Mouse (Mus musculus) layer of hippocampus, adult 2 months (tissue): ENCODE data around the gene Ggt1. TPM values are rescaled to one million over a fixed set of nuclear protein-coding genes. Genes with fewer than 3 reads are reported as not detected.

Experiments used
- DNase-seq, 2 experiments: peaks; one replicate each; pipeline ENCODE4 v3.0.0; 2022; ENCODE audit warnings: low spot score in 2 of 2
- H3K27ac ChIP-seq: fragments of 200-600 bp; 2 replicates; pipeline ENCODE4 v1.8.1; 2022
- H3K4me3 ChIP-seq: fragments of 200-600 bp; 2 replicates; pipeline ENCODE4 v1.8.1; 2022; ENCODE audit warnings: mild to moderate bottlenecking
- CTCF ChIP-seq: fragments of 200-600 bp; conservative IDR thresholded peaks from 2 replicates; pipeline ENCODE4 v1.8.1; 2022; ENCODE audit warnings: antibody characterized with exemption, mild to moderate bottlenecking, moderate library complexity
- total RNA-seq, 2 experiments: library from RNA; stranded (reverse); gene quantifications; 2 replicates each; pipeline ENCODE4 v1.2.3; 2021

The Ggt1 gene
- total RNA-seq, 2 experiments from 2014 or later: 2.7 to 4.5 TPM

DNA sequence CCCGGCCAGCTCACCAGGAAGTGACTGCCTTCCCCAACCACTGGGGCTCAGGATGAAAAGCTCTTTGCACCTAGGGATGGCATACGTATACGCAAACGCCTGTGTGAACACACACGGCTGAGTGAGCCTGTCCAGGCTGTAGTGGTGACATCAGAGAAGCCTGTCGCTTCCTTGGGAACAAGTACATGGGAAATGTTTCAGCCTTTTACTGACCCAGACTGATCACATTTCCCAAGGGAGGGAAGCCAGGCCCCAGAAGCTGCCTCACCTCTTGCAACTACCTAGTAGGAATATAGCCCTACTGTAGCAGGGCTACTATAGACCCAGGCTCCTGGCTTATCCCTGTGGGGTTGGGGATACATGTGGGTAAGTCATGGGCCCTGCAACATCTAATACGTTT lies 31.2 kb downstream of the Ggt1 start:
- no peak overlapping the region for H3K27ac ChIP-seq
- no peak for TF ChIP-seq CTCF
- no peak overlapping the region for H3K4me3 ChIP-seq
- DNase-seq: no peak

DNA sequence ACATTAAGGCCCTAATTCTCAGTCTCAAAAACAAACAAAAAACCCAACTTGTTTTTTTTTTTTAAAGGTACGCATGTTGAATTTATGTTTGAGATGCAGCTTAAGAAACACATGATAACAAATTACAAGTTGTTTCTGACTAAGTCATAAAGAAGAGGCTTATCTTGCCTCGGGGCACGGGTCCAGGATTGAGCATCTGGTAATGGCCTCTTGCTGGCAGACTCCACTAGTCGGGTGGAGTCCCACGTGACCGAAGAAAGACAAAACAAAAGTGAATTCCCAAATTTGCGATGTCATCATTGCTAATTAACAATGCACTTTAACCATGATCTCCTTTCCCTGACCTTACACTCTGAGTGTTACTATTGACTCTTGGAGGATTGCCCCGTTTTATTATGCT lies 34.6 kb downstream of the Ggt1 start:
- H3K4me3 ChIP-seq: no peak overlapping the region
- H3K27ac ChIP-seq: no peak overlapping the region
- TF ChIP-seq CTCF: no peak
- no peak for DNase-seq

DNA sequence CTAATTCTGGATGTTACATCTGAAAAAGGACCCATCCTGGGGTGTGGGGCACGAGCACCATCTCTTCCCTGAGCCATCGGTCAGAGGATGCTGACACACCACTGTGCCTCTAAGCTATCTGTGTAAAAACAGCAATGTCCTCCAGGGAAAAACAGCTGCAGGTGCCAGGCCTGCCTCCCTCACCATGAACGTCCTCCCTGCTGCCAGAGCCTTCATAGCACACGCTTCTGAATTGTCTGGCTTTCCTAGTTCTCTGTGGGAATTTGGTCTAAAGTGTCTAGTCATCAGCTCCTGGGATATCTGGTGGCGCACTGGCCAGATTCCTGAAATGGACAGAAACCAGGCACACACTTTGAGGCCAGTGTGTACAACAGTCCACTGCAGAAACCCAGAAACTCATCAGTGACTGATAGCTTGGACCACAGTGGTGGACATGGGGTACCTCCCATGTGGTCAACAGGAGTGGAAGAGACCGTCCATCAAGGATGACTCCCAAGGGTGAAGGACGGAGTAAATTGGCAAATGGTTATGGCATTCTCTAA lies 38.9 kb downstream of the Ggt1 start:
- no peak overlapping the region for H3K27ac ChIP-seq
- TF ChIP-seq CTCF: no peak
- no peak for DNase-seq
- no peak overlapping the region for H3K4me3 ChIP-seq

GRCm38 (mm10) chr10:75605162-75605846 lies 43.9 kb downstream of the Ggt1 start:
- Histone ChIP-seq H3K4me3 (no peak overlapping the region), H3K27ac (no peak overlapping the region)
- TF ChIP-seq CTCF: peak; percentile 66
- no peak for DNase-seq

DNA sequence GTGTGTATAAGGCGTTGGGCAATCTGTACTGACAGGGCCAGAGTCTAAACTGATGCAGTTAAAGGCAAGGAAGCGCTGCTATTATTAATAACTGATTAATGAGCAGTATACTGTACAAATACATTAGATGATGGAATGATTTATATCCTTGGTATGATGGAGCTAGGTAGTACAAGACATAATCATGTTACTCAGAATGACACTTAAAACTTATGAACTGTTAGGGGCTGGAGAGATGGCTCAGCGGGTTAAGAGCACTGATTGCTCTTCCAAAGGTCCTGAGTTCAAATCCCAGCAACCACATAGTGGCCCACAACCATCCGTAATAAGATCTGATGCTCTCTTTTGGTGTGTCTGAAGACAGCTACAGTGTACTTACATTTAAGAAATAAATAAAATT lies 45.8 kb downstream of the Ggt1 start:
- no peak for DNase-seq
- H3K4me3 ChIP-seq: no peak overlapping the region
- TF ChIP-seq CTCF: no peak
- no peak overlapping the region for H3K27ac ChIP-seq

DNA sequence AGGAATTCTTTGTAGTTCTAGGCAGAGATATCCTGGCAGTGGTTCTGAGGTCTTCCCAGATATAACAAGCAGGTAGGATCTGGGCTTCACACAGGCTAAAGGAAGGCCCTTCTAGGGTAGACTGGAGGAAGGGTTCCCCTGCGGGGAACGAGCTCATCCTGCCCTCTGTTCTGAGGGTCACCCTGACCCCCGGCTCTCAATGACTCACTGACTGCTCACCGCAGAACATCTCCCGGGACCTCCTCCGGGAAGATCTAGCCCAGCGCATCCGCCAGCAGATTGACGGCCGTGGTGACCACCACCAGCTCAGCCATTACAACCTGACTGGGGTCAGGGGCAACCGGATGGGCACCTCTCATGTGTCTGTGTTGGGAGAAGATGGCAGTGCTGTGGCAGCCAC lies 47.6 kb downstream of the Ggt1 start:
- H3K27ac ChIP-seq: no peak overlapping the region
- TF ChIP-seq CTCF: no peak
- no peak for DNase-seq
- no peak overlapping the region for H3K4me3 ChIP-seq

GRCm38 (mm10) chr10:75610486-75610885 lies 49.1 kb downstream of the Ggt1 start:
- DNase-seq: no peak
- H3K4me3 ChIP-seq: no peak overlapping the region
- no peak overlapping the region for H3K27ac ChIP-seq
- TF ChIP-seq CTCF: no peak

- no peak for TF ChIP-seq CTCF
- Histone ChIP-seq H3K27ac (no peak overlapping the region), H3K4me3 (no peak overlapping the region)
- DNase-seq: no peak
Measured at GRCm38 (mm10) chr10:75616044-75616443, 54.6 kb downstream of the Ggt1 start.

DNA sequence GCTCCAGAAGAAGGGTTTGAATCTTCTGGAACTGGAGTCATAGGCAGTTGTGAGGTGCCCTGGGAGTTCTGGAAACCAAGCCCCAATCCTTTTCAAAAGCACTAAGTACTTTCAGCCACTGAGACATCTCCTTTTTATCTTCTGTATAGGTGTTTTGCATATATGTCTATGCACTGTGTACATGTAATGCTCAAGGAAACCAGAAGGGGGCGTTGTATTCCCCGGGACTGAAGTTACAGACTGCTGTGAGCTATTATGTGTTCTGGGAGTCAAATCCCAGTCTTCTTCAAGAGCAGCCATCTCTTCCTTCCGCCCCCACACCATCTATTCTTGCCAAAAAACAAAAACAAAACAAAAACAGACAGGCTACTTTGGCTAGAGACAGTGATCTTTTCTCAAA lies 59.4 kb downstream of the Ggt1 start:
- H3K27ac ChIP-seq: no peak overlapping the region
- no peak for DNase-seq
- peak; percentile 62 for TF ChIP-seq CTCF
- H3K4me3 ChIP-seq: no peak overlapping the region

DNA sequence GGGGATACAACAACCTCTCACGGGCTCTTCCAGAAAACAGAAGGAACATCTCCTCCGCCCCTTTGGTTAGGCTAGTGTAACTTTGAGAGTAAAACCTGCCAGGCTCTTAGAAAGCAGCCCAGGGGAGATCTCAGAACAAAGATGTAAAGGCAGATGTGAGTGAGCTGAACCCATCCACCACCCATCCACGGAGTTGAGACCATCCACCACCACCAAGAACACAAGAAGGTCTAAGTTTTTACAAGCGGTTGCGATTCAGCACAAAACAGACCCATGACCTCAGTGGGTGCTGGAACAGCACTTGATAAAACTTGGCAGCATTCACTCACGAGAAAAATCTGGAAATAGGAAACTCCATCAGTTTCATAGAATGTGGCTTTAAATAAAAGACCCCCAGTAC lies 64.5 kb downstream of the Ggt1 start:
- TF ChIP-seq CTCF: no peak
- Histone ChIP-seq H3K4me3 (no peak overlapping the region), H3K27ac (no peak overlapping the region)
- no peak for DNase-seq

DNA sequence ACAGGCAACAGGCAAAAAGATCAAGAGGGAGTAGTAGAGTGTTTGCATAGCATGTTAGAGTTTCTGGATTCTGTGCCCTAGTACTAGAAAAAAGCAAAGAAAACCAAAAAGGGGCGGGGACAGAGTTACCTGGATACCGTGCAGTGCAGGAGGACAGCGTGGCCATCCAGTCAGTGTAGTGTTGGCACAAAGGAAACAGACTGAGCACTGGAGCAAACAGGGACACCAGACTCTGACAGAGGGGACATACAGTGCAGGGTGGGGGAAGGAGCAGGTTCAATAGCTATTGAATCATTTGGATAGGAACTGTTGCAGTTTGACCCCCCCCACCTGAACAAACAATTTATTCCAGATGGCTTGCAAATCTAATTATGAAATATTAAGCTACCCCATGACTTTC lies 65.6 kb downstream of the Ggt1 start:
- Histone ChIP-seq H3K27ac (no peak overlapping the region), H3K4me3 (no peak overlapping the region)
- DNase-seq: no peak
- TF ChIP-seq CTCF: no peak

- no peak overlapping the region for H3K4me3 ChIP-seq
- no peak overlapping the region for H3K27ac ChIP-seq
- DNase-seq: no peak
- TF ChIP-seq CTCF: no peak
Measured at GRCm38 (mm10) chr10:75627490-75627889, 66.1 kb downstream of the Ggt1 start.

DNA sequence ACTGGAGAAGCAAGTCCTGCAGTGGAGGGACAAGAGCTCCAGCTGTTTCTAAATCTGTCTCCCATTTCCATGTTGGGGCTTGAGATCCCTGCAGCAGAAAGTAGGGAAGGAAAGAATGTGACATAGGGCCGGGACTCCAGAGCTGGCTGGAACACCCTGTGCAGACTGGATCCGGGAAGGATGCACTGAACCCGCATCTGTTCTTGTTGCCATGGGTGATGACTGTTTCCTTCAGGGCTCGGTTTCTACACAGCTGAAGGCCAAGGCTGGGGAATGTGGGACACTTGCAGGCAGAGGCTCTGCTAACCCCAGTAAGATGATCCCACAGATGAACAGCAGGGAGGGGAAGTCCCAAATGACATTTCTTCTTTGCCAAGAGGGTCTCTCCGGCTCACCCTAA lies 71.2 kb downstream of the Ggt1 start:
- no peak for TF ChIP-seq CTCF
- Histone ChIP-seq H3K27ac (peak overlapping the region; percentile 55; the same call in 1 of the 2 replicates), H3K4me3 (no peak overlapping the region)
- DNase-seq: peak; percentile 31 to 39

- H3K27ac ChIP-seq: peak overlapping the region; percentile 55; the same call in 1 of the 2 replicates
- no peak for DNase-seq
- H3K4me3 ChIP-seq: no peak overlapping the region
- TF ChIP-seq CTCF: no peak
Measured at GRCm38 (mm10) chr10:75633048-75633447, 71.6 kb downstream of the Ggt1 start.
